Mouse (Mus musculus): ENCODE results near the gene Tm7sf3. TPM values are rescaled to one million over a fixed set of nuclear protein-coding genes. Genes with fewer than 3 reads are reported as not detected.

Gene Tm7sf3
- total RNA-seq, 2 experiments from 2014 or later, result 15.8 to 18.0 TPM

- DNase-seq, result no peak
- intact Hi-C loops (cut with DNase I), result loop anchor here (10.0 kb wide), 1 partner anchor 775 kb away; no protein-coding TSS in a partner anchor
These were observed 12.6 kb downstream of the Tm7sf3 start for GRCm38 (mm10) chr6:146629781-146630756.

GRCm38 (mm10) chr6:146628123-146628522, 14.5 kb downstream of the Tm7sf3 start:
- no peak for DNase-seq
- intact Hi-C loops (cut with DNase I), result no loop called here

- intact Hi-C loops (cut with DNase I), result no loop called here
These were observed 26.0 kb downstream of the Tm7sf3 start for GRCm38 (mm10) chr6:146616670-146617069.

GRCm38 (mm10) chr6:146615891-146616290, 26.7 kb downstream of the Tm7sf3 start:
- intact Hi-C loops (cut with DNase I), result no loop called here
- no peak for DNase-seq

More at GRCm38 (mm10) chr6:146616670-146617069, 26.0 kb downstream of the Tm7sf3 start:
- DNase-seq, result no peak

DNA sequence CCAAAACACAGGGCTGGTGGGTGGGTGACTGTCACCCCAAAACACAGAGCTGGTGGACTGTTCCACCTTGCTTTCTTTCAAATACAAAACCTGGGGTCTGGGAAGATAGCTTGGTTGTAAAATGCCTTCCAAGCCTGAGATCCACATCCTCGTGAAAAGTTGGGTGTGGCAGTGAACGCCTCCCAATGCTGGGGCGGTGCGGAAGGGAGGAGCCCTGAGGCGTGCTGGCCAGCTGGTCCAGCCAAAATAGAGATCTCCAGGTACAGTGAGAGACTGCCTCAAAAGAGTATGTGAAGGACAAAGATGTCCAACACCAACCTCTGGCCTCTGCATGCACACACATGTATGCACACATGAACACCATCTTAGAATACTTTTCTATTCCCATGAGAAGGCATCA, 28.1 kb downstream of the Tm7sf3 start:
- intact Hi-C loops (cut with DNase I), result no loop called here
- DNase-seq, result no peak

GRCm38 (mm10) chr6:146613907-146614306, 28.7 kb downstream of the Tm7sf3 start:
- no peak for DNase-seq
- intact Hi-C loops (cut with DNase I), result no loop called here

- intact Hi-C loops (cut with DNase I), result no loop called here
- no peak for DNase-seq
These were observed 29.9 kb downstream of the Tm7sf3 start for GRCm38 (mm10) chr6:146612736-146613135.

- no peak for DNase-seq
- intact Hi-C loops (cut with DNase I), result no loop called here
These were observed 30.7 kb downstream of the Tm7sf3 start for GRCm38 (mm10) chr6:146611897-146612296.

GRCm38 (mm10) chr6:146611385-146611784, 31.2 kb downstream of the Tm7sf3 start:
- intact Hi-C loops (cut with DNase I), result no loop called here
- no peak for DNase-seq

DNA sequence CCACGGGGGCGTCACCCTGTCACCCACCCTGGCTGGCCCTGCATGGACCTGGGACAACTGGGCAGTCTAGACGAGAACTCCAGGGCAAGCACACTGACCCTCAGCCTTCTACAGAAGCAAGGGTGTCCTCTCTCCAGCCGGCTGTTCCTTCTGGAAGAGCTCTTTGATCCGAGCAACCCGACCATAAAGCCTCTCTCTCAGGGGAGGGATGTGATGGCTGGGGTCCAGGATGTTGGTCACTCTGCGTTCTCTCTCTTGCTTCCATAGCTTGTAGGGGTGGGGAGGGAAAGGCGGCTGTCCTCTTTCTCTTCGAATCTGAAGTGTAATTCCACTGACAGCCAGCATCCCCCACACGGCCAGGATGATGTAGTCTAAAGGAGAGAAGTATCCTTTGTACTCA, 39.0 kb downstream of the Tm7sf3 start:
- no peak for DNase-seq
- intact Hi-C loops (cut with DNase I), result no loop called here

- intact Hi-C loops (cut with DNase I), result no loop called here
- DNase-seq, result no peak
These were observed 40.0 kb downstream of the Tm7sf3 start for GRCm38 (mm10) chr6:146602601-146603000.

DNA sequence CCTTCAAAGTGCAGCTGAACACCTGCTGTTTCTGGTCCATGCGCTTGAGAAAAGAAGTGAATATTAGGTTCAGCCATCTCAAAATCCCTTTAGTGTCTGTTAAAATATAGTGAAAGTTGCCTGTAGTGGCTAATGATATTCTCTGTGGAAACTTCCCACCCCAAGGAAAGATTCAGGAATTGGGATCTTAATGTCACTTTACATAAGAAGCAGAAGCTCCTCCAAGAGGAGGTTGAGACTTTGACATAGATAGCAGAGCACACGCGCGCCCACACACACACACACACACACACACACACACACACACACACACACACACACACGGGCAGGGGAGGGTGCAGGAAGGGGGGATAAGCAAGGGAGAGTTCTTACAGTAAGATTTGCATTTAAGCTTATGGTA, 57.5 kb downstream of the Tm7sf3 start:
- DNase-seq, result no peak
- intact Hi-C loops (cut with DNase I), result no loop called here

GRCm38 (mm10) chr6:146583366-146584046, 59.1 kb downstream of the Tm7sf3 start:
- DNase-seq, result no peak
- intact Hi-C loops (cut with DNase I), result no loop called here

DNA sequence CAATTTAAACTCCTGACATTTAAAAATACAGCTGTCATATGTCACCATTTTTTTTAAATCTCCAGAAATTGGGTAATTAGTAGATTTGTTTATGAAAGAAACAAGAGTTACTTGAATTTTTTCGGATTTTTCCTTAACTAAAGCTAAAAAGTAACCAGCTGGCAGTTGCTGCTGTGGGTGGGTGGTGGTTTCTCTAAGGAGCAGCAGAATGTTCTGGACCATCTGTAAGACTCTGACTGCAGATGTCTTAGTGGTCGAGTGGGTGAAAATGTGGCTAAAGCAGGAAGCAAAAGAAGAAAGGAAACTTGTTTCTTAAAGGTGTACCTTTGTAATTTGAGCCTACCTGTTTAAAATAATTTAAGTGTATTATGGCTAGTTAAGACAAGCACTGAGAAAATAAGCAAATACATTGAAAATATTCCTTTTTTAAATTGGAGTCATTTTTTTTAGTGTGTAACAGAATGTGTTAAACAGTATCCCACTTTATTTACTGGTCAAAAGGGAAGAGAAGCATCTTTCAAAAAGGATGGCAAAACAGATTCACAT, 62.2 kb downstream of the Tm7sf3 start:
- DNase-seq, result no peak
- intact Hi-C loops (cut with DNase I), result no loop called here

DNA sequence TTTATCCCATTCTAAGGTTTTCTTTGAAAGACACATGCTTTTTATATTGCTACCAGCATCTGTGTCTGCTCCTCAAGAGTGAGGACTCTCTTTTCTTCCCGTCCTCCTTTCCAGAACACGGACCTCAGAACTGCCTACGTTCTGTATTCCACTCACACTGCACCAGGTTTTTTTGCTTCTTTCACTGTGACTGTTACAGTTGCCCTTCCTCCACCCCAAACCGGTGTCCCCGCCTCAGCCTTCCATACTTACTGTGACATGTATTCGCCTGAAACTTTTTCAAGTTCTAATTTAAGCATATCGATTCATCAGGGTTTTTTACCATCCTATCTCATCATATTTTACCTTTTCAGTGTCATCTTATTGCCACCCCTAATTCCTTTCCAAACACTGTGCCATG, 64.0 kb downstream of the Tm7sf3 start:
- intact Hi-C loops (cut with DNase I), result loop anchor here (2.0 to 10.0 kb wide), 3 partner anchors 56 to 164 kb away; no protein-coding TSS in a partner anchor
- DNase-seq, result peak in 1 of 2 experiments; percentile 13

GRCm38 (mm10) chr6:146578111-146578531, 64.5 kb downstream of the Tm7sf3 start:
- intact Hi-C loops (cut with DNase I), result loop anchor here (2.0 to 10.0 kb wide), 3 partner anchors 57 to 163 kb away; no protein-coding TSS in a partner anchor
- peak in 1 of 2 experiments; percentile 71 for DNase-seq

DNA sequence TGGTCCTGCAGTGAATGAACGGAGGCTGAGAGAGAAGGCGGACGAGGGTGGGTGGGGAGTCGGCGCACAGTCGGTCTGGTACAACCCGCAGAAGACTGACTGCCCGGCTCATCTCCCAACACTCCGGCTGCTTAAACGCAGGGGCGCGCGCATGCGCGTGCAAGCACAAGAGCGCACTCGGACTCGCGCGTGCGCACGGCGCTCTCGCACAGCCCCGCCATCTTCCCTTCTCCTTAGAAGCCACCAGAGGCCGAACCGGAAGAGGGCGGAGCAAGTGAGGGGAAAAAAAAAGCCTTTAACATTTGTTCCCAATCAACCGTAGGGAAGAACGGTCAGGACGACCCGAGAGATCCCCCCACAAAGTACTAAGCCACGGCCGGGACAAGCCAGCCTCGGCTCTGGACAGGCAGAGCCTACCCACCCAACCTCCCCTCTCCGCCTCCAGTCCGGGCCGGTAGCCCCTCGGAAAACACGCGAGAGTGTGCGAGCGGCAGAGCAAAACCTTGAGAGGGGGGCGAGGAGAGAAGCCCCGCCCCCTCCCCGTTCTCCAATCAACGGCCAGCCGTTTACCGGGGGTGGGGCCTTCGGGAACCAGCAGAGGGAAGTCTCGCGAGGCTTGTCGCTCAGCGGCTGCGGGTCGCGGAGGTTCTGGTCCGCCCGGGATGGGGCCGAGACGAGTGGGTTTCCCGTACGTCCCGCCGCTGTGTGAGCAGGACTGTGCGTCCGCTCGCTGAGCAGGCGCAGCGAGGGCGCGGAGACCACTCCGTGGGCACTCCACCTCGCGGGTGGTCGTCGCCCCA, 65.1 kb downstream of the Tm7sf3 start, which contains the start of gene Ints13:
Gene Ints13 (minus strand): TSS at position 526 of the 800 bp plus-strand sequence.
- intact Hi-C loops (cut with DNase I), result loop anchor here (2.0 to 10.0 kb wide), 4 partner anchors 57 to 163 kb away; partner anchors contain the start of gene Itpr2
- DNase-seq, result peak; percentile 95 to 97

GRCm38 (mm10) chr6:146576903-146577302, 65.7 kb downstream of the Tm7sf3 start, which contains the start of gene Fgfr1op2:
Gene Fgfr1op2 (plus strand): TSS chr6:146577203.
- intact Hi-C loops (cut with DNase I), result loop anchor here (2.0 to 10.0 kb wide), 3 partner anchors 74 to 162 kb away; partner anchors contain the start of gene Itpr2

GRCm38 (mm10) chr6:146572073-146572472, 70.6 kb downstream of the Tm7sf3 start:
- intact Hi-C loops (cut with DNase I), result loop anchor here (10.0 kb wide), 1 partner anchor 157 kb away; no protein-coding TSS in a partner anchor
- no peak for DNase-seq

More at GRCm38 (mm10) chr6:146576903-146577302, 65.7 kb downstream of the Tm7sf3 start, which contains the start of gene Fgfr1op2:
- no peak for DNase-seq

Measured in heart, postnatal 36 days (tissue).